Mouse (Mus musculus): Measurements from ENCODE around the gene Ldlrad3. TPM values are rescaled to one million over a fixed set of nuclear protein-coding genes. Genes with fewer than 3 reads are reported as not detected.

Ldlrad3 gene
- polyA plus RNA-seq, 2 experiments = 2.1 to 2.9 TPM

- ATAC-seq (ENCODE audit: insufficient read depth) (no peak), DNase-seq (ENCODE audit: low read depth in 3 of 3, low spot score in 3 of 3) (no peak)
- Histone ChIP-seq H3K9me3 (ENCODE audit: control insufficient read depth, low read length) (no peaks in the 10 kb centered on the region), H3K27me3 (ENCODE audit: control insufficient read depth, insufficient read depth, low read length) (no peaks in the 10 kb centered on the region), H3K4me1 (replicated peaks; ENCODE audit: control insufficient read depth in 2 of 2, insufficient read depth in 2 of 2, low read length in 1 of 2) (peaks cover 0 to 14% of the 10 kb centered on the region in 2 experiments; a peak in 1 of 4 replicates), H3K4me3 (ENCODE audit: insufficient read depth in 1 of 2, low read depth in 2 of 2, low read length in 2 of 2) (no peak overlapping the region), H3K36me3 (replicated peaks; ENCODE audit: control insufficient read depth, insufficient read depth, low read depth) (no peaks in the 10 kb centered on the region), H3K27ac (no peak overlapping the region), H3K9ac (replicated peaks) (no peak overlapping the region), H3K4me2 (ENCODE audit: low read depth) (no peak overlapping the region)
- TF ChIP-seq CTCF (IDR thresholded peaks at IDR 0.05; ENCODE audit: low read depth) = no peak
- no peak for TF ChIP-seq EP300 (IDR thresholded peaks at IDR 0.05; ENCODE audit: low read depth)
- 39% methylated on average over 9 of the region's 9 CpGs for WGBS (ENCODE audit: insufficient replicate concordance)
Observed at GRCm38 (mm10) chr2:102033818-102034512, 152.2 kb downstream of the Ldlrad3 start.

- no peak for ATAC-seq (ENCODE audit: insufficient read depth)
- no peak overlapping the region for H3K4me2 ChIP-seq (ENCODE audit: low read depth)
- H3K4me3 ChIP-seq (ENCODE audit: insufficient read depth in 1 of 2, low read depth in 2 of 2, low read length in 2 of 2) = no peak overlapping the region
- H3K4me1 ChIP-seq (replicated peaks; ENCODE audit: control insufficient read depth in 2 of 2, insufficient read depth in 2 of 2, low read length in 1 of 2) = 0 out of 4 replicates have a peak, but pooled peaks cover 0 to 13% of the 10 kb centered on the region in 2 experiments
- H3K9me3 ChIP-seq (ENCODE audit: control insufficient read depth, low read length) = no peaks in the 10 kb centered on the region
- TF ChIP-seq CTCF (IDR thresholded peaks at IDR 0.05; ENCODE audit: low read depth) (no peak), EP300 (IDR thresholded peaks at IDR 0.05; ENCODE audit: low read depth) (no peak)
- H3K9ac ChIP-seq (replicated peaks) = no peak overlapping the region
- no peaks in the 10 kb centered on the region for H3K36me3 ChIP-seq (replicated peaks; ENCODE audit: control insufficient read depth, insufficient read depth, low read depth)
- no peak for DNase-seq (ENCODE audit: low read depth in 3 of 3, low spot score in 3 of 3)
- H3K27me3 ChIP-seq (ENCODE audit: control insufficient read depth, insufficient read depth, low read length) = no peaks in the 10 kb centered on the region
- H3K27ac ChIP-seq = no peak overlapping the region
- WGBS (ENCODE audit: insufficient replicate concordance) = 60% methylated on average over 9 of the region's 9 CpGs
Observed at GRCm38 (mm10) chr2:102032713-102033343, 153.4 kb downstream of the Ldlrad3 start.

- WGBS (ENCODE audit: insufficient replicate concordance) = 22% methylated on average over 5 of the region's 5 CpGs
- Histone ChIP-seq H3K4me1 (replicated peaks; ENCODE audit: control insufficient read depth in 2 of 2, insufficient read depth in 2 of 2, low read length in 1 of 2) (0 out of 4 replicates have a peak, but pooled peaks cover 0 to 3% of the 10 kb centered on the region in 2 experiments), H3K27me3 (ENCODE audit: control insufficient read depth, insufficient read depth, low read length) (no peaks in the 10 kb centered on the region), H3K9me3 (ENCODE audit: control insufficient read depth, low read length) (no peaks in the 10 kb centered on the region), H3K9ac (replicated peaks) (no peak overlapping the region), H3K4me2 (ENCODE audit: low read depth) (no peak overlapping the region), H3K4me3 (ENCODE audit: insufficient read depth in 1 of 2, low read depth in 2 of 2, low read length in 2 of 2) (no peak overlapping the region), H3K27ac (no peak overlapping the region), H3K36me3 (replicated peaks; ENCODE audit: control insufficient read depth, insufficient read depth, low read depth) (no peaks in the 10 kb centered on the region)
- DNase-seq (ENCODE audit: low read depth in 3 of 3, low spot score in 3 of 3) (no peak), ATAC-seq (ENCODE audit: insufficient read depth) (no peak)
- TF ChIP-seq EP300 (IDR thresholded peaks at IDR 0.05; ENCODE audit: low read depth) = no peak
- TF ChIP-seq CTCF (IDR thresholded peaks at IDR 0.05; ENCODE audit: low read depth) = peak; percentile 68
Observed at GRCm38 (mm10) chr2:102030652-102031051, 155.5 kb downstream of the Ldlrad3 start.

DNA sequence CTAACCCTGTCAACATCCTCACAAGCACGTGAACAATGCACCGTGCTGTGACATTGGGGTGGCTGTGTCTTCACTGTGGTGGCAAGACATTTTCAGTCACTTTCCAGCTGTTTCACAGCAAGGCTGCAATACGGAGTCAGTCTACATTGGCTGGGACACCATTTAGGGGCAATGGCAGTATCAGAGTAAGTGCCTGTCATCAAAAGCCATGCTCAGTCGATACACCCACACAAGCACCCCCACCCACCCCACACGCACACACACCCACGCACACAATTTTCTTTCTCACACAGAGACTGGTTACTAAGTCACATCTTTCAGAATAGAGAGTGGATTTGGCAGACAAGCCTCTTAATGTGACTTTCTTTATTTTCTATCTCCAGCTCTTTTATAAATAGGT is 156.0 kb downstream of the Ldlrad3 start:
- ATAC-seq (ENCODE audit: insufficient read depth) = no peak
- no peak for DNase-seq (ENCODE audit: low read depth in 3 of 3, low spot score in 3 of 3)
- H3K4me2 ChIP-seq (ENCODE audit: low read depth) = no peak overlapping the region
- WGBS (ENCODE audit: insufficient replicate concordance) = 68% methylated on average over 6 of the region's 6 CpGs
- no peaks in the 10 kb centered on the region for H3K27me3 ChIP-seq (ENCODE audit: control insufficient read depth, insufficient read depth, low read length)
- H3K9me3 ChIP-seq (ENCODE audit: control insufficient read depth, low read length) = no peaks in the 10 kb centered on the region
- no peak overlapping the region for H3K4me3 ChIP-seq (ENCODE audit: insufficient read depth in 1 of 2, low read depth in 2 of 2, low read length in 2 of 2)
- H3K9ac ChIP-seq (replicated peaks) = no peak overlapping the region
- H3K36me3 ChIP-seq (replicated peaks; ENCODE audit: control insufficient read depth, insufficient read depth, low read depth) = no peaks in the 10 kb centered on the region
- no peak for TF ChIP-seq CTCF (IDR thresholded peaks at IDR 0.05; ENCODE audit: low read depth)
- TF ChIP-seq EP300 (IDR thresholded peaks at IDR 0.05; ENCODE audit: low read depth) = no peak
- no peaks in the 10 kb centered on the region for H3K4me1 ChIP-seq (replicated peaks; ENCODE audit: control insufficient read depth in 2 of 2, insufficient read depth in 2 of 2, low read length in 1 of 2)
- no peak overlapping the region for H3K27ac ChIP-seq

GRCm38 (mm10) chr2:102029682-102030081 is 156.5 kb downstream of the Ldlrad3 start:
- Histone ChIP-seq H3K4me2 (ENCODE audit: low read depth) (no peak overlapping the region), H3K36me3 (replicated peaks; ENCODE audit: control insufficient read depth, insufficient read depth, low read depth) (no peaks in the 10 kb centered on the region), H3K4me1 (replicated peaks; ENCODE audit: control insufficient read depth in 2 of 2, insufficient read depth in 2 of 2, low read length in 1 of 2) (no peaks in the 10 kb centered on the region), H3K9ac (replicated peaks) (no peak overlapping the region), H3K27ac (no peak overlapping the region), H3K9me3 (ENCODE audit: control insufficient read depth, low read length) (no peaks in the 10 kb centered on the region), H3K27me3 (ENCODE audit: control insufficient read depth, insufficient read depth, low read length) (no peaks in the 10 kb centered on the region), H3K4me3 (ENCODE audit: insufficient read depth in 1 of 2, low read depth in 2 of 2, low read length in 2 of 2) (no peak overlapping the region)
- DNase-seq (ENCODE audit: low read depth in 3 of 3, low spot score in 3 of 3) = no peak
- ATAC-seq (ENCODE audit: insufficient read depth) = no peak
- 60% methylated on average over 5 of the region's 5 CpGs for WGBS (ENCODE audit: insufficient replicate concordance)
- TF ChIP-seq CTCF (IDR thresholded peaks at IDR 0.05; ENCODE audit: low read depth) (no peak), EP300 (IDR thresholded peaks at IDR 0.05; ENCODE audit: low read depth) (no peak)
